Mouse (Mus musculus) heart, postnatal 4 days (tissue): ENCODE results near the gene Fkbp5. TPM values are rescaled to one million over a fixed set of nuclear protein-coding genes. Genes with fewer than 3 reads are reported as not detected.
"Not testable (repeated sequence)": the region's sequence is repeated elsewhere in the genome, so short reads cannot be mapped to it uniquely, and the experiment has no call there.

Source experiments
- DNase-seq: peaks from one replicate; pipeline ENCODE4 v3.0.0; 2021
- microRNA-seq, 2 experiments: library from miRNA; unstranded; fragments of <30 nt; microRNA quantifications; one replicate each; pipeline ENCODE4 v1.2.0; 2021 to 2022
- total RNA-seq, 2 experiments: library from RNA; stranded (reverse); gene quantifications; 2 replicates each; pipeline ENCODE4 v1.2.3; 2021

Gene Fkbp5
- total RNA-seq, 2 experiments from 2014 or later = 21.4 to 22.0 TPM

DNA sequence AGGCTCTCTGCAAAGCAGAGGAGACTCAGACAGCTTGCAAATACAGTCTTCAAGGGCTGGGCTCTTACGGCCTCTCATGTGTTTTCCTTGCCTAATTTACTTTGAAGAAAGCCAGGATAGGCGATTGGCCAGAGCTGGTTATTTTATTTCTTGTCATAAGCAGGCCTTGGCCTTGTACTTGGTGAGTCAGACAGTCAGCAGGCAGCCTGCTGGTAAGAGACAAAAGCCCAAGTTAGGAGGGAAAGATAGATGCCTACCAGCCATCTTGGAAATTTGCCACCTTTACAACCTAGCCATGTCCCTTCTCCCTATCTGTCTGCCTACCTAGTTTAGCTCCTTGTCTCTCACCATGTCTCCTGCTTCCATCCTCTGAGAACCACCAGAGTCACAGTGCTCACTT lies 146.0 kb downstream of the Fkbp5 start:
- DNase-seq = no peak

DNA sequence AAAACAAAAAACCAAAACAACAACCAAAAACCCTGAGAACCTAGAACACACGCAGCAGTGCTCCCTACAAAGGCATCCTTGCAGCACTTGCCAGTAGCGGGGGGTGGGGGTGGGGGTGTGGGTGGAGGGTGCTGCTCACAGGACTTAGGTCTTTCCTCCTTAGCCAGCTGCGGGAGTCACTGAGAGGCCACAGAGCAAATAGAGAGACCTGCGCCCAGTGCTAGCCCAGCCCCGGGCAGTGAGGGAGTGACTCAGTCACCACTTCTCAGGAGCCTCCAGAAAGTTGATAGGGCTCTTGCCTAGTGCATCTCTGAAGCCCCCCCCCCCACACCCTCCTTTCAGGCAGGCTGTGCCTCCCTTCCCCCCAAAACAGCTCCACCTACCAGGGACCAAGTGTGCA lies 148.3 kb downstream of the Fkbp5 start:
- DNase-seq = no peak

DNA sequence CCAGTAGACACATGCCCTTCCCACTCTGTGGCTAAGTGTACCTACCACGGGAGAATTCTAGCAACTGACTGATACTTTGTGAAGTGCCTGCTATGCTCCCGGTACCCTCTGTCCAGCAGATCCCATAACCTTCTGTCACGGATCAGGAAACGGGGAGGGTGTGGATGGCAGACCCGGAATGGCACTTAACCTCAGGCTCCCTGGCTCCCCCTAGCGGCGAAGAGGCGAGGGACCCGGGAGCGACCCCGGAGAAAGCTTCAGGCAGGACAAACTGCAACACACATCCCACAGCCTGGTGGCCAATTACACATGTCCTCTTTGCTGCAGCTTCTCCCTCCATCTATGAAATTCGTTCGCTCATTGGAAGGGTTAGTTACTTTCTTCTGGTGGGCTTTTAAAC lies 148.9 kb downstream of the Fkbp5 start:
- DNase-seq = peak; percentile 91

DNA sequence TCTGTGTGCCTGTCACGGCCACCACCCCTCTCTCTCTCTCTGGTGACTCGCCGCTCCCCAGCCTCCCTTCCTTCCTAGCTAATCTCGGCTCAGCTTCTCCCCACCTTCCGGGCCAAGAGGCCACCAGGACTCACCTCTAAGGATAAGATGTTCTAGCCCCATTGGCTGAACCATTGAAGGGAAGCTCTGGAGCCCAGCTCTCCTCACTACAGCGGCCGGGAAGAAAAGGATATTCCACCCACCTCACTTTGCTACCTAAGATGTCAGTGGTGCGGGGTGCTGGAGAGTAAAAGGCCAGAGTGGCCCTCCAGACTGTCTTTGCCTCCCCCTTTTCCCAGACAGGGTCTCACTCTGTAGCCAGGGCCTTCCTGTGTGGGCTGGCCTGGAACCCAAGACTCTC lies 152.2 kb downstream of the Fkbp5 start, which contains the start of gene Tulp1:
TSS of gene Tulp1 (minus strand) at position 101 of the 400 bp plus-strand sequence.
- no peak for DNase-seq

DNA sequence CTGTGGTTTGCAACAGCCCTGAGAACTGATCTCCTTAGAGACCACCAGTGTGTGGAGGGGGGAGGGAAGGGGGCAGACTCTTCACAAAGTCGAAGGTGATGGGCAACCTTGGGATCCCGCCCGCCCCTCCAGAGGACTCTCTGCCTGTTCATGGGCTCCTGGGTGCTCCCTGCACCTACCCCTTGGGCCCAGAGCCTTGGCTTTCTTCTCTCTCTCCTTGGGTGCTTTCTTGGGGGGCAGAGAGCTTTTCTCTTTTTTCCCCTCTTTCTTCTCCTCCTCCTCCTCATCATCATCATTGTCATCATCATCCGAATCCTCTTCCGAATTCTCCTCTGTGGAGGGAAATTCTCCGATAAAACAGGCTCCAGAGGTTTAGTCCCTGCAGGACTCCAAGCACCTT lies 153.8 kb downstream of the Fkbp5 start:
- DNase-seq = no peak

DNA sequence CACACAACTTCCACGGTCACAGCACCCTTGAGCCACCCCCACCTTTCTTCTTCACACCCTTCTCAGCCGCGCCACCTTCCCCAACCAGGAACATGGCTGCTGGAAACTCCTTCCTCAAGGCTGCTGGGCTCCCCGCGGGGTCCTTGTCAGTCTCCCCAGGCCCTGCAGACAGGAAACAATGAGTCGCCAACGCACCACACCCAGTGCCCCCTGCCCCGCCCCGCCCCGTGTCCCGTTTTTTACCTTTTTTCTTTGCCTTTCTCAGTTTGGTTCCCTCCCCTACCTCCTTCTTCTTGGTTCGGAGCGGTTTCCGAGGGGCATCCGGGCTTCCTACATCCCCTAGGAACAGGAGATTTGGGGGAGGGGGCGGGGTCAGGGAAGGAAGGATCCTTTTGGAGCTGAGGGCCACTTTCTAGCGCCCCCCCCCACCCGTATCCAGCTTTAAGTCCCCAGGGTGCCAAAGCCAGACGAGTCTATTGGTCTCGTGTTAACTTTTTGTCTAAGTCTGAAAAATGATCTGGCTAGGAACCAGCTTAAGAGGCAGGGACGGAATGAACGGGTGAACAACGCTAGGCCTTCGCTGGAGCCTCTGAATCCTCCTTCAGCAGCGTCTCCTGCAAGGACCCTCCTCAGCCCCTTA lies 154.6 kb downstream of the Fkbp5 start:
- no peak for DNase-seq

DNA sequence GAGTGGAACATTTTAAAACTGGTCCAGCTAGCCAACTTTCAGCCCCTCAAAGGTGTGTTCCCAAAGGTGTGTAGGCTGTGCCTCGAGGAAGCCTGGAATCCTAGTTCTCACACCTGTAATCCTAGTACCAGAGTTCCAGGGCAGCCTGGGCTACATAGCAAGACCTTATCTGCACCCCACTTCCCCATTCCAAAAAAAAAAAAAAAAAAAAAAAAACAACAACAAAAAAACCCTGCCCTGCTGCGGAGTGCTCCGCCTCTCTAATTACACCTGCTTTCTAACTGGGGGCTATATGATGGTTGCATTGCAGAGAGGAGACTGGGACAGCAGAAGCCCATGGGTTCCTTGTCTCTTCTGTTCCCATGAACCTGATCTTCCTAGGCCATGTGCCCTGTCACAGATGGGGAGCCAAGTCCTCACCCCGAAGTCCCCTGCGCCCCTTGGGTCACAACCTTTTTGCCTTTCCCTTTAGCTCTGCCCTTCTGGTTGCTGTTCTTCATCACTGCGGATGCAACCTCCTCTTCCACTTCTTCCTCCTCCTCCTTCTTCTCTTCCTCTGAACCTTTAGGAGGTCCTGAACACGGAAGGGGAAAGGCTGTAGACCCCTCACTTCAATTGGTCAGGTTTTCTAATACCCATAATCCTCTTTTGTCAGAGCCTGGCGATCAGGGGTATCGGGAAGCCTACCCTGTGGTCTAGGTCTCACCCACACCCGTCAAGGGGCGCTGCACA lies 155.2 kb downstream of the Fkbp5 start:
- DNase-seq = no peak

DNA sequence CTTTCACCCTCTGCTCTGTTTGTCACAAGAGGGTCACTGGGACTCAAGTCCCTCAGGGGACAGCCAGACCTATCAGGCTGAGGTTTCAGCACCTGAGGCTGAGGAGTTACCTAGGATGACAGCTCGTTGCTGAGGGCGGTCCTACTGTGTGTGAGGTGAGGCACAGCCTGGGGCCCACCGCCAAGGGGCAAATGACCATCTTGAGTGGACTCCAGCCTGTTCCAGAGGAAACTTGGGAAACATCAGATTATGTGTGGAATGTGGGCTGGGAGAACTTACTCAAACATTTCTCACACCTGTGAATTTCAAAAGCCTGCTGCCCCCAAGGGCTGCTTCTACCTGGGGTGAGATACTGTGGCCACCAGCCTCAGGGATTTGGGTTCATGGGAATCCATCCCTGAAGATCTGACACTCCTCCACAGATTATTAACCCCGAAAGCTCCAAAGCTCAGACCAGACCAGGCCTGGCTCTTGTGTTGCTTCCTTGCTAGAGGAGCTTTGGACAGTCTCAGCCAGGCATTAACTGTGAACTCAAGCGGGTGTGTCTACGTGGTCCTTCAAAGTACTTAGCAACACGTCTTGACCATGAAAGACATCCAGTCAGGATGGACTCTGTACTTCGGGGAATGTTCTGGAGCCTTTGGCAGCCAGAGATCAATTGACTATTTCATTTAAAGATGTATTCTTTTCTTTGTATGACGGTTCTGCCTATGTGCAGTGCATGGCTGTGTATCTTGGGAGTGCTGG lies 156.6 kb downstream of the Fkbp5 start:
- no peak for DNase-seq

DNA sequence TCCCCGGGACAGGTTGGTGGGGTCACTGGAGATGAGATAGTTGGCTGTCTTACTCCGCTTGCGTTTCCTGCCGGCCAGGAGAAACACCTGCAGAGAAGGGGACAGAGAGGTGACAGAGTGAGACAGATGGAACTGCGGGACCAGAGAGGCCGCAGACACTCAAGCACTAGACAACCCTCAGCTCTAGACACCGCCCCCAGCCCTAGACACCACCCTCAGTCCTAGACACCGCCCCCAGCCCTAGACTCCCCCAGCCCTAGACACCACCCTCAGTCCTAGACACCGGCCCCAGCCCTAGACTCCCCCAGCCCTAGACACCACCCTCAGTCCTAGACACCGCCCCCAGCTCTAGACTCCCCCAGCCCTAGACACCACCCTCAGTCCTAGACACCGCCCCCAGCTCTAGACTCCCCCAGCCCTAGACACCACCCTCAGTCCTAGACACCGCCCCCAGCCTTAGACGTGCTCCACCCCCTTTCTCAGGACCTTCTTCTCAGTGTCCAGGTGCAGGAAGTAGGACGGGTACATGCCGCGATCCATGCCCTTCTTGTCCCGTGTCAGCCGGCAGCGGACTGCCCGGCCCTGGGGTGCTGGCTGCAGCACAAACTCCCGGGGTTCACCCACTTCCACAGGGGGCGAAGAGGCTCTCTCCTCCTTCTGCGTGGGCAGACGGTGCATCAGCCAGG lies 158.6 kb downstream of the Fkbp5 start:
- not testable (repeated sequence) for DNase-seq

DNA sequence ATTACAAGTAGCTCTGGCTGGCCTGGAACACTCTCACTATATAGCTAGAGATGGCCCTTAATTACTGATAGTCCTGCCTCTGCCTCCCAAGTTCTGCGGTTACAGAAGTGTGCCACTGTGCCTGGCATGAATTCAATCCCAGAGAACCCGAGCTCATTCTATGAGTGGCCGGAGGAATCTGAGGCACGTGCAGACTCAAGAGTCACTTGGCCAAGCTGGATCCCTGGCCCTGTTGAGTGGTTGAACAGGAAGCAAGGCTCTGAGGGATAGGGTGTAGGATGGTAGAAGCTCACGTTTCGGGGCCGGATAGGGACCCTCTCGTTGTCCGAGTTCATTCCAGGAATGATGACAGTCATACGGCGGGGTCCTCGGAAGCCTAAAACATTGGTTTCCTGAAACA lies 161.5 kb downstream of the Fkbp5 start:
- DNase-seq = peak; percentile 52

DNA sequence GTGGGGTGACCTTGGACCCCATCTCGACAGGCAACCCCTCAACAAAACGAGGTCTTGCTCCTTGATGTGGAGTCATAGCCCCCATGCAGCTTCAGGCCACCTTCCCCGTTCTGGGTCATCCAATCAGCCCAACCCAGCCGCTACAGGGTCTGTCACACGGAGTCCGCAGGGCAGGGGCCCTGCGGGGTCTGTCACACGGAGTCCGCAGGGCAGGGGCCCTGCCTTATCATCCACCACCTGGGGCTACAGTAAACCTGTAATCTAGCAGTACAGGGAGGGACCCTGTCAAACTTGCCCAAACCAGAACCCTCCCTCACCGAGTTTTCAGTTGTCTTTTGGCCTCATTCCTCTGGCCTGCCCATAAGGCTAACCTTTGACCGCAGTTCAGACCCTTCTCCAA lies 165.3 kb downstream of the Fkbp5 start:
- no peak for DNase-seq

DNA sequence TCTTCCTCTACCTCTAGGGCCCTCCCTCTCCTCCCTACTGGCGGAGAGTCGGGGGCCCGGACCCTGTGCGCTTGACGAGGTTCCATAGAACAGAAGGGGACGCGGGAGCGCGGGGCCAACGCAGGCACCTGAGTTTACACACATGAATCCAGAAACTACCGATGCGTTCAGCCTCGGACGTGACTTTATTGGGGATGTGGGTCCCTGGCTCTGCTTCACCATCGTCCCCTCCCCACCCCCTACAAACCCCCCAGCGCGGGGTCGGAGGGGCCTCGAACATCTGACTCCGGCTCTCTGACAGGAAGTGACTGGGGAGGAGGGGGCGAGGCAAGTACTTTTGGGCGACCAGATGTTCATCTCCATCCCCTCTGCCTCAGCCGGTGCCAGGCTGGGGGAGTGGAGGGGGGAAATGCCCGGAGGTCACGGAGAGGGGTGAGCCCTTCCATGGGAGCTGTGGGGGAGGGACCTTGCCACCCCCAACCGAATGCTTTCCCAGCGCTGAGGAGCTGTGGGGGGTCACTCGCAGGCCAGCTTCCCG lies 165.9 kb downstream of the Fkbp5 start:
- peak; percentile 28 for DNase-seq

DNA sequence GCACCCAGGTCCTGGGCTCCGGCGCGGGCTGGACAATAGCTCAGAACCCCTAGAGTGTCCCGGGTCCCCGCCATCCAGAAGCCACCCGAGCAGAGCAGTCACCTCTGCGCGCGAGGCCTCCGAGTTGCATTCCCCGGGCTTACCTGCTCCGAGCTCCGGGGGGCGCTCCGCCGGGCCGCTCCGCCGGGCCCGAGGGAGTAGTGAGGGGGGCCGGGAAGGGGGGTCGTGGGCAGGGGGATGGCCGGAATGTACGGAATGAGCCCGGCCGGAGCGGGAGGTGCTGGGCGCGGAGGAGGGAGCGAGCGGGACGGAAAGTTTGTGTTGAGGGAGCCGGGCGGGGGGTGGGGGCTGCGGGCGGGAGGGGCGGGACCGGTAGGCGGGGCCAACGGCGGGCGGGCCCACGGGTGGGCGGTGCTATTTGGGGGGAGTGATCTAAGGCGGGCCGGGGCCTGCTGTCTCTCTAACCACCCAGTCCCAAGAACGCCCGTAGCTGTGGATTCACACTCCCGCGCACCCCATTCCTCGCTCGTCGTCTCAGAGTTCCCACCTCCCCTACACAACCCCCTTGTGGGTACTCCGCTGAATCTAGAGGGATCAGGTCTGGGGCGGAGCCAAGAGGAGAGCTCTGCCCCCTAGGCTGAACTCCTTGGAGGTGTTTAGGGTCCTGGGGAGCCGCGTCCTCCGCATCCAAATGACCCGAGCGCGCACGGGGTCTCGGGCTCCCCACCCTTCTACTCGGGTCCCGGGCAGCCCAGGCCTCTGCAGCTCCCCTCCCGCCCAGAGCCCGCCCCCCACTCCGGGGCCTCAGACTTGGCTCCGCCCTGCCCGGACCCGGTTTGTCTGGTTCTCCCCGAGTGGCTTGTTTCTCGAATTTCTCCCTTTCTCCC lies 166.6 kb downstream of the Fkbp5 start, which contains the start of gene Tead3:
TSS of gene Tead3 (minus strand) at position 352 of the 887 bp plus-strand sequence.
- DNase-seq = peak; percentile 88

DNA sequence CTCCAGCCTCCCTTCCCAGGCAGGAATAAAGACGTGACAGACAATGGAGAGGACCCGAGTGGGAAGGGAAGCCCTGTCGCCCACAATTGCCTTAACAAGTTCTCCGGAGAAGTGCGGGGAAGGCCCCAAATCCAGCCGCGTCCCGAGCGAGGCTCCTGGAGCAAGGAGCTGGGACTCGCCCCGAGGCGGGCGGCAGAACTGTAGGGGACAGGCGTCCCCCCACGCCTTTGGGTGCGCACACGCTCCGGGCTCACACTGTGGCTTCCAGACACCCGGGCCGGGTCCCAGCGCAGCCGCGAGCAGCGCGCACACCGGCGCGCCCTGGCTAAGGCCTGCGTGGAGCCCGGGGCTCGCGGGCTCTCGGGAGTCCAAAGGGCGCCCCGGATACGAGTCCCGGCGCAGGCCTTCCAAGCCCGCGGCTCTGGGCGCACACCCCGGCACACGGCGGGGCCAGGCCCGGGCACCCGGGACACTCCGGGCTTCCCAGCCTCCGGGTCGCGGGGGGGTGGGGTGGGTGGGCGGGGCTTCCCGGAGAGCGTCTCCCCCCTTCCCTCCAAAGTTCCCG lies 167.3 kb downstream of the Fkbp5 start:
- peak; percentile 50 for DNase-seq

DNA sequence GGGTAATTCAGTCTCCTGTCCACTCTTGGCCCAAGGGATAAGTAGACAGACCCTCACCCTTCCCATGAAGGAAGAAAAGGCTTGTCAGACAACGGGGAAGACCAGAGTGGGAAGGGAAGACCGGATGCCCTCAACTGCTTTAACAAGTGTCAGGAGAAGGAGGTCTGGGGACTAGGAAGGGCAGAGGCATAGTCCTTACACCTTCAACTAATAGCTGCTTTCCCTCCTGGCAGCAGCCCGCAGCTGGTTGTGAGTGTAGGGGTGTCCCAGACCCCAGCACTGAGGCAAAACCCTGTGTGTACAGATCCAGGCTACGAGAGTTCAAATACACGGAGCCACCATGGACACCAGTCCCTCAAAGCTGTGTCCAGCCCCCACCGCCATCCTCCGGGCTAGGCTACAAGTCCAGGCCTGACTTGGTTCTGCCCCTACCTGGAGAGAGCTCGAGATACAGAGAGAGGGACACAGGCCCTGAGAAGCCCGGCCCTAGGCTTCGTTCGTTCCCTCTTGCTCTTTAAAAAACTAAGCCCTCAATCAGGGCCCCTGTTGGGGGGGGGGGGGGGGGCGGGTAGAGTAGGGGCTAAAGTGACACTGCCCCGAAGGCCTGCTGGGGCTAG lies 168.0 kb downstream of the Fkbp5 start:
- peak; percentile 32 for DNase-seq

Small RNAs within 50 kb of the gene (microRNA-seq; reads per million reads assigned to microRNA genes)
- gene Gm25195 = 0 reads per million in 2 experiments
- gene Mir6969 = 0 reads per million in 2 experiments

Other genes starting within 250 kb of the Fkbp5 start
- 10 to 100 TPM; 18.7 to 19.4 TPM for gene Fance, start 204.0 kb downstream of the Fkbp5 start, total RNA-seq
- 100 to 1,000 TPM; 663 to 665 TPM for gene Rpl10a, start 189.1 kb downstream of the Fkbp5 start, total RNA-seq
- gene Tead3, start 166.7 kb downstream of the Fkbp5 start, total RNA-seq = 10 to 100 TPM; 26.3 to 30.2 TPM
- 1 to 10 TPM; 1.0 to 1.5 TPM for gene Tulp1, start 152.3 kb downstream of the Fkbp5 start, total RNA-seq
- gene Armc12, start 13.3 kb upstream of the Fkbp5 start, total RNA-seq = not detected
- gene Clpsl2, start 31.9 kb upstream of the Fkbp5 start, total RNA-seq = not detected
- not detected for gene Clps, start 43.2 kb upstream of the Fkbp5 start, total RNA-seq
- gene Lhfpl5, start 58.1 kb upstream of the Fkbp5 start, total RNA-seq = not detected
- gene Srpk1, start 105.2 kb upstream of the Fkbp5 start, total RNA-seq = 10 to 100 TPM; 54.3 to 55.2 TPM
- gene Slc26a8, start 172.7 kb upstream of the Fkbp5 start, total RNA-seq = 1 to 10 TPM in 1 of 2 experiments, under 1 TPM in 1; 0.68 to 1.5 TPM
- 10 to 100 TPM; 45.1 to 49.6 TPM for gene Mapk14, start 173.8 kb upstream of the Fkbp5 start, total RNA-seq
- 1 to 10 TPM; 1.1 to 1.8 TPM for gene AC170998.1, start 208.6 kb upstream of the Fkbp5 start, total RNA-seq